Mouse (Mus musculus) left cerebral cortex, adult 8-10 months (tissue): ENCODE measurements around the gene Gm10065. TPM values are rescaled to one million over a fixed set of nuclear protein-coding genes. Genes with fewer than 3 reads are reported as not detected.
"Not testable (repeated sequence)": the region's sequence is repeated elsewhere in the genome, so short reads cannot be mapped to it uniquely, and the experiment has no call there.

Source experiments
- DNase-seq, 2 experiments: peaks; one replicate each; pipeline ENCODE4 v3.0.0; 2022; ENCODE audit warnings: low spot score in 2 of 2
- total RNA-seq, 4 experiments: library from RNA; stranded (reverse); gene quantifications; 2 replicates each; pipeline ENCODE4 v1.2.4; 2022

Gene Gm10065
- total RNA-seq: not detected

GRCm38 (mm10) chr13:21478759-21479670 lies at the start of gene Gm10065, which contains the start of gene Zkscan4:
Gene Gm10065 (minus strand): TSS chr13:21479441.
Gene Zkscan4 (plus strand): TSS chr13:21478907.
- DNase-seq: peak; percentile 54 to 67

DNA sequence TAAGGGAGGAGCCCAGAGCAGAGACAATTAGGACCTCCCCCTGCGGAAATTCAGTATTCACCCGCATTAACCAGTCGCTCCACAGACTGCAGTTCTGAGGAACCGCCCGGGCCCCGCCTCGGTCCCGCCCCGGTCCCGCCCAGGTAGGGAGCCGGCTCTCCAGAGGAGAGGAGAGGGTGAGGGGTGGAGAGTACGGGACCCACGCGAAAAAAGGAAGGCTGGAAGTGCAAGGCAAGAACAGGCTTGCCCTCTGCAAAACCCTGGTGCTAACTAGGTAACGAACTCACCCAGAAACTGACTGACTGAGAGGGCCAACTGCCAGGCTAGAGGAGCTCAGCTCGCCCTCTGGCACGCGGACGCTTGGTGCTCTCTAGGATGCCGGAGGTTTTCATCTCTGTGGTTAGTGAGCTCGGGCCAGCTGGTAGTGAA lies 27.0 kb upstream of the Gm10065 start:
- peak; percentile 60 to 66 for DNase-seq

- no peak for DNase-seq
Measured at GRCm38 (mm10) chr13:21502296-21502695, 23.1 kb upstream of the Gm10065 start.

DNA sequence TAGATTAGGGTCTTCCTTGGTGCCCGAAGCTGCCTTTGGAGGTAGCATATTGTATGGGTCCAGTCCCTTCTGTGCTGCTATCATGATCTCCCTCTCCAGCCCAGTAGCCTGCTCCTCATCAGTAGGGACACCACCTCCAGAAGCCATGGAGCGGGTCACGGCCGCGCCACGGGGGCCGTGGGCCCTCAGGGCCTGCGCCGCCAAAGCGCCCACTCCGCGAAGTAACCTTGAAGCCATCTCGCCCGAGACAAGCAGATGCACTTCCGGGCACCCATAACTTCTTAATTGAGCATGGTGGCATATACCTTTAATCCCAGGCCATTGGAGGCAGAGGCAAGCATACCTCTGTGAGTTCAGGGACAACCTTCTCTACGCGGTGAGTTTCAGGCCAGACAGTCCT lies 21.9 kb upstream of the Gm10065 start, which contains the start of gene Gm11273:
Gene Gm11273 (minus strand): TSS at position 237 of the 400 bp plus-strand sequence.
- DNase-seq: not testable (repeated sequence)

DNA sequence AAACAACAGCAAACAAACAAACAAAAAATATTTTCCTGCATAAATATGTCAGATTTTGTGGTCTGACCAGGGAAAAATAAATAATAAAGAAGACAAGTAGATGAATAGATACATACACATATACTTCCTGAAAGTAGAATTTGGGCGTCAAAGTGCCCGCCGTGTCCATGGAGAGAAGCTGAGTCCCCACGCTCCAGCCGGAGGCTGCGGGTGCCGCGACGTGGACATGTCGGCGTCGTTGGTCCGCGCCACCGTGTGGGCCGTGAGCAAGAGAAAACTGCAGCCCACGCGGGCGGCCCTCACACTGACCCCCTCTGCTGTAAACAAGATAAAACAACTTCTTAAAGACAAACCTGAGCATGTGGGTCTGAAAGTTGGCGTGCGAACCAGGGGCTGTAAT lies 15.8 kb upstream of the Gm10065 start, which contains the start of gene AK157302:
Gene AK157302 (plus strand): TSS at position 144 of the 400 bp plus-strand sequence.
- DNase-seq: no peak

DNA sequence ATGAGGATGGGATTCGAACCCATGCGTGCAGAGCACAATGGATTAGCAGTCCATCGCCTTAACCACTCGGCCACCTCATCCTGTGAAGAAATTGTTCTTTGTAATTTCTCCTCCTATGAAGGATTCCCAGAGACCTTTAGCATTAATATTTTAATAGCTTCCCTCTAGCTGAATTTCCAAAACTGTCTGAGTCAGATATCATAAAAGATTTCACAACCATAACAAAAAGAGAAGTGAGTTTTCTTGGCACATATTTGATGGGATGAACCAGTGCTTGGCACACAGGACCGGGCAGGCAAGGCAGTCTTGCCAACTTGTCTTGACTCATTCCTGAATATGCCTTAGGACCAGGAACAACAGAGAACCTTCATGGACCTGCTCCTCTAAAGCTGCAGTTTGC lies 13.6 kb upstream of the Gm10065 start:
- DNase-seq: no peak

- DNase-seq: no peak
Measured at GRCm38 (mm10) chr13:21486881-21487280, 7.6 kb upstream of the Gm10065 start.

- DNase-seq: no peak
Measured at GRCm38 (mm10) chr13:21472427-21472826, 6.8 kb downstream of the Gm10065 start.

DNA sequence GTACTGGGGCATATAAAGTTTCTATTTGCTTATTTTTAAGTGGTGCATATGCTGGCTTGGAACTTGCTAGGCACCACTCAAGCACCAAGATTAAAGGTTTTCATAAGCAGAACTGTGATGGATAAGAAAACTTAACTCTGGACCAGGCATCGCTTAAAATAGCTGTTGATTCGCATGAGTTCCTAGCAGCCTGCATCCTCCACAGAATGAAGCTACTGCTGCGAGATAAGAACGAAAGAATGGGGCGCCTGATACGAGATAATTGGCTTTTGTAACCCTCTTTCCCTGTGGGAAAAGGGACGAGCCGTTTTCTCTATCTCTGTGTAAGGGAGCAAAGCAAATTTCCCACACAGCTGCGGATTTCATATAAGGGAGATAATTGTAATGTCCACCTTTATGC lies 10.1 kb downstream of the Gm10065 start:
- no peak for DNase-seq

DNA sequence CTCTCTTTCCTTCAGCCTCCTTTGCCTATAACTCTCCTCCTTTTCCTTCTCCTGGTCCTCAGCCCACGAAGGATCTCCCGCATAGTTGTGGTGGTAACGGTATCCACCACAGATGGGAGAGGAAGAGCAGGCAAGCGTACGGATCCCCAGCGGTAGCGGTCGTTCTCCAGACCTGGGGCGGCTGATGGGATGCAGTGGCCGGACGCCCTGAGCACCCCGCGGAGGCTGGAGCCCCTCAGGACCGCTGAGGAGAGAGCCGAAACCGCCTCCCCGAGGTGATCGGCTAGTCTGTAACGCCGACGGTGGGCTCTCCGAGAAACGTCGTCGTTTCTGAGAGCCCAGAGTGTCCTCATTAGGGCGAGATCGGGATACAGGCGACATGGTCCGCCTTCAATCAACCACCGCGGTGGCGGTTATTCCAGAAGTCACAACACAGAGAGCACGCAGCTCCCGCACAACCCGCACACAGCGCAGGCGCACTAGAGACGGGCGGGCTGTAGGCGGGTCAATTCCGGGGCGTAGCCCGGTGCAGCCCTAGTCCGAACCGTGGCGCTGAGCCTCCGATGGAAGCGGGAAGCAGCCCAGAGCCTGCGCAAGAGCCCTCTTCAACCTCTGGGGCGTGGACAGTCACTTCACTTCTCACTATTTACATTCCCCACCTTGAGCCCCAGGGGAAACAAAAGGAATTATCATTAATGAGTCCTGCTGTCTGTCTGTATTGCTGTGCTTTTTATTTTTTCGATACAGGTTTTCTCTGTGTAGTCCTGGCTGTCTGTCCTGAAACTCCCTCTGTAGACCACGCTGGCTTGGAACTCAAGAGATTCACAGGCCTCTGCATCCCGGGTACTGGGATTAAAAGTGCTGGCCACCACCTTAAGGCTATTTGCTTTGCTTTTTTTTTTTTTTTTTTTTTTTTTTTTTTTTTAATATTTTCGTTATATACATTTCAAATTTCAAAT lies 10.9 kb downstream of the Gm10065 start, which contains the start of gene Nkapl:
Gene Nkapl (minus strand): TSS at position 449 of the 959 bp plus-strand sequence.
- DNase-seq: peak; percentile 55 to 60

DNA sequence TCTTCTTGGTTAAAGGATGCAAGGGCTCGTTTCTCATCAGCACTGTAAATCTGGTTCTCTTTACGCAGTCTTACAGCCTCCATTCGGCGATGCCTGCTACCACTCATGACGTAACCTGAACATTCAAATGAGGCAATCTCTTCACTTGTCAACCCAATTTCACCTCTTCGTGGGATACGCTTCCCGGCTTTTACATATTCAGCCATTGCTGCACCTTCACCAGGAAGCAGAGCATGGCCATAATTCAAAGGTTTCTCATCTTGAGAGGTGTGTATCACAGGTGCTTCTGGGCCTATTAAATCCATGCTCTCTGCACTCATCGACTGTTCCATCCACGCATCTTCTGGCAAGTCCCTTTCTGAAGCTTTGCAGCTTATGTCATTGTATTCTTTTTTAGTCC lies 11.9 kb downstream of the Gm10065 start:
- DNase-seq: no peak

GRCm38 (mm10) chr13:21462516-21462915 lies 16.7 kb downstream of the Gm10065 start:
- not testable (repeated sequence) for DNase-seq

DNA sequence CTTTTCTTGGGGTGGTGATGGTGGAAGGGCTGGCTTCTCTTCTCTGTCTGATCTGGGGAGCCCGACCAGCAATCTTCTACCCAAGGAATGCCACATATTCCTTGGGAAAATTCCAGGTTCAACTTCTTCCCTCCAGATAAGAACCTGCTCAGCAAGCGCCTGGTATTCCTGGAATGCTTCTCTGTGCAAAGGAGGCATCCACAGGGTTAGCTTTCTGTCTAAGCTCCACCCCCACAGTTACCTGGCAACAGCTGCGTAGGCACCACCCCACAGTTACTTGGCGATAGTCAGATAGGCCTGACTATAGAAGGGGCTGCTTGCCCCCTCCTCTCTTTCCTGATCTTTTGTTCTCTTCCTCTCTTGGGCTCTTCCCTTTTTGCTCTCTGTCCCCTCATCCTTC lies 22.9 kb downstream of the Gm10065 start:
- DNase-seq: no peak

- DNase-seq: no peak
Measured at GRCm38 (mm10) chr13:21454133-21454532, 25.1 kb downstream of the Gm10065 start.

GRCm38 (mm10) chr13:21453449-21453848 lies 25.8 kb downstream of the Gm10065 start, which contains the start of gene Zscan26:
Gene Zscan26 (minus strand): TSS chr13:21453730.
- peak; percentile 73 to 75 for DNase-seq

- no peak for DNase-seq
Measured at GRCm38 (mm10) chr13:21453042-21453441, 26.2 kb downstream of the Gm10065 start.

- DNase-seq: no peak
Measured at GRCm38 (mm10) chr13:21447856-21448614, 31.2 kb downstream of the Gm10065 start.

DNA sequence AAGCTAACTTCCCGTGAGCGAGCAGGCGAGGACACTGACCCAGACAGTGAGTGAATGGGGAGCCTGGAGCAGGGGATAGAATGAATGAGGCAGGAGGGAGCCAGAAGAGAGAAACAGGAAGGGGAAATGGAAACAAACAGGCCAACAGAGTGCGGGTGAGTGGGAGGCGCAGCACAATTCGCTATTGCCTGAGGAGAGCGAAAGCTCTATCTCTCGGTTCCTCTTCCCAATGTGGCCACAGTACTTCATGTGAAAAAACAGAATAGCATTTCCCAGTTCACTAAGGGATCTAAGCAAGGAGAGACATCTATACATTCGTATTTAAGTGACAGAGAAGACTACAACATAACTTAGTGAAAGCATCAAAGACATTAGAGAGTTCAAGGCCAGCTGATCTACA lies 32.4 kb downstream of the Gm10065 start:
- no peak for DNase-seq

GRCm38 (mm10) chr13:21441207-21441572 lies 38.1 kb downstream of the Gm10065 start:
- DNase-seq: no peak

GRCm38 (mm10) chr13:21440503-21441206 lies 38.6 kb downstream of the Gm10065 start, which contains the start of gene Pgbd1:
Gene Pgbd1 (minus strand): TSS chr13:21441058.
- DNase-seq: peak; percentile 46 to 54
